Mouse (Mus musculus) right cerebral cortex, adult 2 months (tissue): Measurements from ENCODE around the gene Alg2.

Experiments used
- DNase-seq, 2 experiments: peaks; one replicate each; pipeline ENCODE4 v3.0.0; 2021 to 2022; ENCODE audit warnings: low spot score in 2 of 2

The Alg2 gene

DNA sequence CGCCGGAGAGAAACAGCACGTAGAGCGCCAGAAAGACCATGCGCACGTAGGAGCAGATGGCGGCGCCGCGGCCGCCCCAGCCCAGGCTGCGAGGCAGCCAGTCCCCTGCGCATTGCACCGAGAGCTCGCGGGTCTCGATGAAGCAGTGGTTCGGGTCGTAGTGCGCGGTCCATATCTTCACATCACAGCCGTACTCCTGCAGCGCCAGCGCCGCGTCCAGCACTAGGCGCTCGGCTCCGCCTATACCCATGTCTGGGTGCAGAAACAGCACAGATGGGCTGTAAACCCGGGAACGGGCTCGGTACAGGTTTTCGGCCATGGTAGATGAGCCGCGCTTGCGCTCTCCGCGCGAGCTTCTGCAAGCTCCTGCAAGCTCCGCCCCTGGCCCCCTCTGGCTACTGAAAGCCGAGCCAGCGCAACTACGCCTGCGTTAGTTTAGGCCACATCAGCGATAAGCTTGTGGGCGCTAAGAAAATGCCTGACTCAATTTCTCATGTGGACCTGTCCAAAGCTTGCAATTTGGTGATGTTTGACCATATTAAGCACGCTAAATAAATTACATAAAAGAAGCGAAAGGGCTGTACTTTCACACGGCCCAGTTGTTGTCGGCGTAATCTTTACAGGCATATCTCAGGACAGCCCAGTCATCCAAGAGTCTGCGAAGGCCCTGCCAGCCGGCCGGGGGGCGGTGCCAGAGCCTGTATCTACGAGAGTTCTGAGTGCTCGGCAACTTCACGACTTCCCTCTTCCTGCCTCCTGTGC, at the start of gene Alg2, which contains the start of gene Sec61b:
Alg2 (minus strand) TSS at position 366 of the 762 bp plus-strand sequence.
Sec61b (plus strand) TSS at position 691 of the 762 bp plus-strand sequence.
- peak; percentile 95 to 98 for DNase-seq

- peak; percentile 44 to 59 for DNase-seq
These were observed 47.9 kb upstream of the Alg2 start for GRCm38 (mm10) chr4:47521884-47522605.

GRCm38 (mm10) chr4:47520076-47520475, 45.9 kb upstream of the Alg2 start:
- no peak for DNase-seq

GRCm38 (mm10) chr4:47518551-47519181, 44.5 kb upstream of the Alg2 start:
- peak in 1 of 2 experiments; percentile 8 for DNase-seq

DNA sequence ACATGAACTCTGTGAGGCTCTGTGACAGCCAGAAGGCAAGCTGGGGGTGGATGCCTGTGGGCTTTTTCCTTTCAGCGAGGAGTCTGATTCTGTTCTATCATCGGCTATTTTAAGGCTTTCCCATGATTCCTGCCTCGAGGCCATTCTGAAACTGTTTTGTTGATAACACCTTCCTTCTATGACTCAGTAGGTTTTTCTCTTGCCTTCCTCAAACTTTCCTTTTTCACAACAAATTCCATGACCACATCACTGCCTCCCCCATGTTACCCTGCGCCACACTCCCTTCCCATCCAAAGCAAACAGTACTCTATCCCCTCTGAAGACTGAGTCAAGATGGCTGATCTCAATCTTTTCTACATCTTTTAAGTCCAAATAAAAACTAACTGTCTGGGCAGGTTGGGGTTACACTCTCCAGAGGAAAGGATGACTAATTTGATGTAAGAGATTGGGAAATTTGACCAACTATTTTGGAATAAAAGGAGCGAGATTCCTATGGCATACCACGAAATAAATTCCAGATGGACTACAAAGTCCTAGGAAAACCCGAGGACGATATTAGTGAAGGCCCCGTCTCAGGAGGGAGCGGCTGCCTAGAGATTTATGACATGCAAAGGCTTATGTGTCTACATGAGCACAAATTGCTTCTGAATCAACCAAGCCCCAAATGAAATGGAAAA, 30.8 kb upstream of the Alg2 start:
- peak; percentile 36 to 41 for DNase-seq

GRCm38 (mm10) chr4:47503045-47503444, 28.9 kb upstream of the Alg2 start:
- no peak for DNase-seq

- peak; percentile 46 to 60 for DNase-seq
These were observed 28.4 kb upstream of the Alg2 start for GRCm38 (mm10) chr4:47502546-47502971.

DNA sequence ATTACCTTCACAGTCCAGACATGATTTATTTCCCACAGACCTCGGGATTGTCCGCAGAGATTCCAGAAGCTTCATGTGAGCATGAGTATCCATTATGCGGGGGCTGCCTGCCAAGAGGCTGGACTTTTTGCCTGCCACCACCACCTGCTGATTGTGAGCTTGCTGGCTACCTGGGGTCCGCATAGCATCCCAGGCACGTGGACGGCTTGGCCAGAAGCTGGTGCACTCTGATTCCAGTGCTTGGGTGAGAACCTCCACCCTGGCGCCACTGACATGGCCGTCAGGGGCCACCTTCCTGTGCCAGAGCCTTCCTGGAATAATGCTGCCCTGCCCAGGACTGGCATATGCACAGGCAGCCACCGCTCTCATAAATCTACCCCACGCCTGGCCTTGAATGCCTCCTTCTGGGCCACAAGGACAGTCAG, 25.0 kb upstream of the Alg2 start:
- no peak for DNase-seq

DNA sequence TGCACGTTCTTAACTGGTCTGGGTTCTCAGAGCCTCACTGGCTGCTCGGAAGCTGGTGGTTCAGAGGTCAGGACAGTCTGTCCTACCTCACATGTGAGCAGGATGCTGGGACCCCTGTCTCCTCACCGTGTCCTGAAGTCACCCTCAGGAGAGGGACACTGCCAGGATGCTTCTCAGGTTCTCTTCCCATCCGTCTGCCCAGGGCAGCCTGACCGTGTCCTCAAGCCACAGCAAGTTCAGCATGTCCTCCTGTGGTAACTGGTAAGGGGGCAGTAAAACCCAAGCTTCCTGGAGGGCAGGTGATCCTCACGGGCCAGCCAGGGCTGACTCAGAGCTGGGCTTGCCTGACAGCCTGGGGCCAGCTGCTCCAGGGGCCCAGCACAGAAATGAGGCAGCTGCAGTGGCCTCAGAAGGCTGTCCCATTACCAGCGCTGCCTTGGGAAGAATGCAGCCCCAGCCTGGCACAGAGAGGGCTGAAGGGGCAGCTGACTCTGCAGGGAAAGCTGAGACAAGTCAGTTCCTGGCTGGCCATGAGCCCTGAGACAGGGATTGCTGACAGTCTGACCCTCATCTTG, 23.8 kb upstream of the Alg2 start:
- DNase-seq = no peak

- DNase-seq = no peak
These were observed 20.6 kb upstream of the Alg2 start for GRCm38 (mm10) chr4:47494686-47495085.

GRCm38 (mm10) chr4:47494137-47494536, 20.0 kb upstream of the Alg2 start:
- no peak for DNase-seq

DNA sequence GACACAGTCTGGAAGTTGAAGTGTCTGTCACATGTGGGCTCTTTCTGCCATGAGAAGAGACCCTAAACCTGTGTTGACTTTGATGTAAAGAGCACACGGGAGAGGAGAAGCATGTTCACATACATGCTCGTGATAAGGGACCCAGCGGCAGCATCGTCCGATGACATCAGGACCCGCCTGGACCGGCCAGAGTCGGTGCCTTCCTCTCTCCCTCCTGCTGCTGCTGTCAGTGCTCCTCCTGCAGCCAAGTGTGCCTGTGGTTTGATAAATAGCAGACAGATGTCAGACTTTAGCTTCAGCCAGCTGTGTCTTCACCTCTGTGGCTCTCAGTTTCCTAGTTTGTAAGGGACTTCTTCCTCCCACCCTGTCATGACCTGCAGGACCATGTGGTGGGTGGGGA, 19.3 kb upstream of the Alg2 start:
- no peak for DNase-seq

DNA sequence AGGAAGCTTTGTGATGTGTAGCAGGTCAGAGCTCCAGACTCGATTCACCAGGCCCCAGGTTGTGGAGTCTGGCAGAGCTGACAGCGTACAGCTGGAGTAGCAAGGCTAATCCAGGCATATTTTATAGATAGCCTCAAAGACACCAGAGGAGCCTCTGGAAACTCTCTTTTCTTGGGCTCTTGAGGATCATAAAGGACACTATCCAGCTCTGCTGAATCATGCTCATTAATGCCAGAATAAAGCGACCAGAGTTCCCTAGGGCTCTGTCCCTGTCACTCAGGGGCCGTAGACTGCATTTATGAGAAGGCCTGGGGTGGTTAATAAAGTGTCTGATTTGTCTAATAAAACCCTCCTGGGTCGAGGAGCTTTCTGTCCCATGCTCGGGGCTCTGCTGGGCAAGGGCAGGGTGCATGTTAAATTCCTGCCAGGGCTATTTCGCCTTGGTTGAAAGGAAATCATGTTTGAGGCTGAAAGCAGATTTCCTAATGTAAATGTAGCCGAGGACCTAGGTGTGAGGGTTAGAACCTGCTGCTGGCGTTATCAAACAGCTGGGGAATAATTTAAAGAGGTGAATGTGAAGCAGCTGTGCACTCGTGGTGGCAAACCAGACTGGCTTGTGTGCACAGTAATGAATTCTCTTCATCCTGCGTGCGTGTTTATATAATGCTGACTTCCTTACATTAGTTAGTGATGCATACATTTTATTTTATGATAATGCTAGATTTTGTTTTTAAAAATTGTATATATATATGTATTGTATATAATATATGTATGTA, 18.4 kb upstream of the Alg2 start:
- DNase-seq = no peak

- DNase-seq = no peak
These were observed 17.1 kb upstream of the Alg2 start for GRCm38 (mm10) chr4:47491243-47491642.

- no peak for DNase-seq
These were observed 6.4 kb upstream of the Alg2 start for GRCm38 (mm10) chr4:47480576-47480975.

DNA sequence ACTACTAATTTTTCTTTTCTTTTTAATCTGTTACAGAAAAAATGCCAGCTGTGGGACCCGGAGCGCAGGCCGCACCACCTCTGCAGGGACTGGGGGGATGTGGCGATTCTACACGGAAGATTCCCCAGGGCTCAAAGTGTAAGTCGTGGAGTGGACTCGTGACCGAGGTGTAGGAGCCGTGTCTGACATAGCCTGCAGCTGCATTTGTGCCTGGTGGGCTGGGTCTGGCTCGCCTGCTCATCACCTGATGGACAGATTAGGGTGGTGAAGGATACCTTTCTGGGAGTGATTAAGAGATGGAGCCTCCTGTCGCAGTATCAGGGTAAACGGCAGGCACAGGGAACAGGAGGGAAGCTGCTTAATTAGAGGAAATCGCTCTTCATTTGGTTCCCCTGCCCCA, 6.0 kb upstream of the Alg2 start:
- no peak for DNase-seq

- DNase-seq = no peak
These were observed 3.4 kb upstream of the Alg2 start for GRCm38 (mm10) chr4:47477539-47477938.

GRCm38 (mm10) chr4:47474730-47475643, 854 bp upstream of the Alg2 start:
- DNase-seq = no peak

GRCm38 (mm10) chr4:47473586-47473967, 556 bp downstream of the Alg2 start:
- peak; percentile 10 to 16 for DNase-seq

GRCm38 (mm10) chr4:47467196-47467595, 6.9 kb downstream of the Alg2 start:
- DNase-seq = no peak
